Mouse (Mus musculus) liver, embryonic 16.5 days (tissue): ENCODE measurements around the gene Vmn1r179. TPM values are rescaled to one million over a fixed set of nuclear protein-coding genes. Genes with fewer than 3 reads are reported as not detected.
"Not testable (repeated sequence)": the region's sequence is repeated elsewhere in the genome, so short reads cannot be mapped to it uniquely, and the experiment has no call there.

Source experiments
- ATAC-seq: fragments of 200-750 bp; cut with Nextera tagmentation; 2 replicates; pipeline ENCODE4 v1.8.0; 2017; ENCODE audit warnings: low read depth, mild to moderate bottlenecking, moderate number of reproducible peaks, moderate library complexity
- H3K27ac ChIP-seq: fragments of 300-500 bp; sonication (generic); 2 replicates; pipeline ENCODE4 v1.5.1; 2014; ENCODE audit warnings: mild to moderate bottlenecking, low read length
- H3K27me3 ChIP-seq: fragments of 300-500 bp; sonication (generic); 2 replicates; pipeline ENCODE4 v1.6.1; 2014; ENCODE audit warnings: low read depth, low read length, mixed read lengths; ENCODE audit not compliant: control insufficient read depth, insufficient read depth
- H3K36me3 ChIP-seq: fragments of 300-500 bp; sonication (generic); 2 replicates; pipeline ENCODE4 v1.6.1; 2014; ENCODE audit warnings: mild to moderate bottlenecking; ENCODE audit not compliant: control insufficient read depth, insufficient read depth
- H3K4me1 ChIP-seq: fragments of 300-500 bp; sonication (generic); 2 replicates; pipeline ENCODE4 v1.6.1; 2014; ENCODE audit warnings: low read depth, low read length, mixed read lengths; ENCODE audit not compliant: control insufficient read depth
- H3K4me2 ChIP-seq: fragments of 300-500 bp; sonication (generic); 2 replicates; pipeline ENCODE4 v1.6.1; 2014; ENCODE audit warnings: low read depth, low read length, mixed read lengths
- H3K4me3 ChIP-seq: fragments of 300-500 bp; sonication (generic); 2 replicates; pipeline ENCODE4 v1.5.1; 2014; ENCODE audit warnings: low read depth, mild to moderate bottlenecking, low read length
- H3K9ac ChIP-seq: fragments of 300-500 bp; sonication (generic); 2 replicates; pipeline ENCODE4 v1.6.1; 2014; ENCODE audit warnings: low read depth, low read length
- H3K9me3 ChIP-seq: fragments of 300-500 bp; sonication (generic); replicated peaks from 2 replicates; pipeline ENCODE4 v1.6.1; 2016; ENCODE audit warnings: low read length; ENCODE audit not compliant: control insufficient read depth
- WGBS: fragments of 180-500 bp; shearing (Covaris S2); extraction: QIAGEN DNeasy Blood & Tissue Kit; methylation state at CpG from one replicate; pipeline ENCODE4 v1.1.7; 2014; ENCODE audit not compliant: insufficient replicate concordance; 5-methylcytosine and 5-hydroxymethylcytosine counted together
- polyA plus RNA-seq: library from polyadenylated mRNA; unstranded; fragments of >200 nt; fragmentation: Nextera tagmentation; extraction: Ambion mirVana; gene quantifications from 2 replicates; pipeline ENCODE4 v1.2.1, GENCODE M21; 2015

Vmn1r179 gene
- polyA plus RNA-seq = not detected in 2 replicates

DNA sequence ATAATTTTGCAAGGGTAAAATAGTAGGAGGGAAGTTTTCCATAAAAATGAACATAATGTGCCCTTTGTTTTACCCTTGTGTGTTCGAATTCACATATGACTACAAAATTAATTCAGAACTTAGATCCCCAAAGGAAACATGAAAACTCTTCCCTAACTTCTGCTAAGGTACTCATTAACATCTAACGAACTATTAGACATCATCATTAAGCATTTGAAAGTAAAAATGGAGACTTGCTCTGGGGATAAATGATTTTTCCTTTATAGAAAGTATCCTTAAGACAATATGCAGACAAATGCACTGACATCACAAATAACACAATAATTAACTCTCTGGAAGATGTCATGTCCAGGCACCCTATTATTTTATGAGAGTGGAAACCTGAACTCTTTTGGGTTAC lies at the start of gene Vmn1r179:
Vmn1r179 (plus strand) TSS at position 301 of the 400 bp plus-strand sequence.
- no peaks in the 10 kb centered on the region for H3K36me3 ChIP-seq
- no peaks in the 10 kb centered on the region for H3K9me3 ChIP-seq
- H3K27me3 ChIP-seq = no peaks in the 10 kb centered on the region
- WGBS = 21% methylated on average over 2 of the region's 2 CpGs
- no peak within 1 kb of the TSS for H3K4me2 ChIP-seq
- H3K4me3 ChIP-seq = no peak within 1 kb of the TSS
- no peak within 1 kb of the TSS for H3K27ac ChIP-seq
- H3K9ac ChIP-seq = no peak within 1 kb of the TSS
- ATAC-seq = no peak
- no peaks in the 10 kb centered on the region for H3K4me1 ChIP-seq

DNA sequence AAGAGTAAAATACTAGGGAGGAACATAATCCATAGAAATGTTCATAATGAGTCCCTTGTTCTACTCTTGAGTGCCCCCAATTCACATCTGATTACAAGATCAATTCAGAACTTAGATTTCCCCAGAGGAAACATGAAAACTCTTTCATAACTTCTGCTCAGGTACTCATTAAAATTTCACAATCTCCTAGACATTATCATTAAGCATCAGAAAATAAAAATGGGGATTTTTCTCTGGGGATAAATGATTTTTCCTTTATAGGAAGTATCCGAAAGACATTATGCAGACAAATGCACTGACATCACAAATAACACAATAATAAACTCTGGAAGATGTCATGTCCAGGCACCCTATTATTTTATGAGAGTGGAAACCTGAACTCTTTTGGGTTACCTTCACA lies 35.1 kb upstream of the Vmn1r179 start, which contains the start of gene Vmn1r178:
Vmn1r178 (plus strand) TSS at position 301 of the 400 bp plus-strand sequence.
- Histone ChIP-seq H3K4me1 (no peaks in the 10 kb centered on the region), H3K36me3 (no peaks in the 10 kb centered on the region), H3K27ac (no peak within 1 kb of the TSS), H3K4me2 (no peak within 1 kb of the TSS), H3K9me3 (no peaks in the 10 kb centered on the region), H3K4me3 (no peak within 1 kb of the TSS), H3K9ac (no peak within 1 kb of the TSS), H3K27me3 (no peaks in the 10 kb centered on the region)
- ATAC-seq = no peak
- WGBS = 61% methylated on average over 1 of the region's 1 CpGs

DNA sequence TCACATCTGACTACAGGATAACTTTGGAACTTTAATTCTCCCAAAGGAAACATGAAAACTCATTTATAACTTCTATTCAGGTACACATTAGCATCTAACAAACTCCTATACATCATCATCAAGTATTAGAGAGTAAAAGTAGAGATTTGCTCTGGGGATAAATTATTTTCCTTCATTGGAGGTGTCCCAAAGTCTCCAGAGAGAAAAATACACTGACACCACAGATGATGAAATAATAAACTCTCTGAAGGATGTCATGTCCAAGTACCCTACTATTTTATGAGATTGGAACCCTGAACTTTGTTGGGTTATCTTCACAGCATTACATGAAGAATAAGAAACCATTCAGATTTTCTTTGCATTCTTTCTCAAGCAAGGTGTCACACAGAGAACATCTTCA lies 23.6 kb downstream of the Vmn1r179 start, which contains the start of gene Vmn1r180:
Vmn1r180 (plus strand) TSS at position 301 of the 400 bp plus-strand sequence.
- no peaks in the 10 kb centered on the region for H3K36me3 ChIP-seq
- no peak within 1 kb of the TSS for H3K27ac ChIP-seq
- H3K27me3 ChIP-seq = no peaks in the 10 kb centered on the region
- H3K9me3 ChIP-seq = no peaks in the 10 kb centered on the region
- H3K4me3 ChIP-seq = no peak within 1 kb of the TSS
- no peak within 1 kb of the TSS for H3K9ac ChIP-seq
- no peak for ATAC-seq
- H3K4me2 ChIP-seq = no peak within 1 kb of the TSS
- H3K4me1 ChIP-seq = no peaks in the 10 kb centered on the region

DNA sequence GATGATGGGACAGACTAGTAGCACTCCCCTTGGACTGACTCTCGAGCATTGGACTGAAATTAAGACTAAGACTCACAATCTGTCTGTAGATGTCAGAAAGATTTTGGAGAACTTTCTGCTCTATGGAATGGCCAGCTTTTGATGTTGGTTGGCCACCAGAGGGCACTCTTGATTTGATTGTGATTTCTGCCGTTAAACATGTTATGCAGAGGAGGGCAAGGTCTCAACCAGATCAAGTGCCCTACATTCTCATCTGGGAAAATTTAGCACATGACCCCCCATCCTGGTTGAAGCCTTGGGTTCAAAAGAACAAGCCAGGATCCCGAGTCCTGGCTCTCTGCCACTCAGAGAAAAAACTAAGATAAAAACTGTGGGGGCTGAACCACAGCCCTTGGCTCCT lies 41.3 kb downstream of the Vmn1r179 start:
- not testable (repeated sequence) for H3K4me2 ChIP-seq, H3K4me3 ChIP-seq, ATAC-seq, H3K27ac ChIP-seq, H3K27me3 ChIP-seq, H3K9ac ChIP-seq, H3K36me3 ChIP-seq, H3K9me3 ChIP-seq, H3K4me1 ChIP-seq
- 34% methylated on average over 3 of the region's 3 CpGs for WGBS

DNA sequence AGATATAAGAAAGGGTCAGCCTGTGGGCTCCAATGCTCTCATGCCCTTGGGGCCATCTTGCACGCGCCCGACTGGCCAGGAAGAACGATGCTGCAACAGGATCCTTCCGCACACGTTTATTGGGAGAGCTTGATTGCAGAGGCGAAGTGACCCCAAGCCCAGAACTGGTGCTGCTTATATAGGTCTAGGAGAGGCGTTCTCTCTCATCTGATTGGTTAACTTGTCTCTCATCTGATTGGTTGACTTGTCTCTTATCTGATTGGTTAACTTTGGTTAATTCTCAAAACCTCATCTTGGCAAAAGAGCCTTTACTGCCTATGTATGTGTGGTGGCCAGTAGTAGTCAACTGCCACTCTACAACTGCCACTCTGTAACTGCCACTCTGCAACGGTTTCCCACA lies 47.5 kb downstream of the Vmn1r179 start, which contains the start of gene Vmn1r181:
Vmn1r181 (plus strand) TSS at position 301 of the 400 bp plus-strand sequence.
- H3K9ac ChIP-seq, H3K9me3 ChIP-seq, H3K27me3 ChIP-seq, H3K4me2 ChIP-seq, H3K4me1 ChIP-seq, ATAC-seq, H3K27ac ChIP-seq, H3K4me3 ChIP-seq, H3K36me3 ChIP-seq: not testable (repeated sequence)
- 65% methylated on average over 9 of the region's 9 CpGs for WGBS

Other genes starting within 250 kb of the Vmn1r179 start
- not detected in 2 replicates for gene Vmn1r173, start 226.3 kb upstream of the Vmn1r179 start, polyA plus RNA-seq
- not detected in 2 replicates for gene Vmn1r174, start 174.7 kb upstream of the Vmn1r179 start, polyA plus RNA-seq
- gene Vmn1r175, start 116.3 kb upstream of the Vmn1r179 start, polyA plus RNA-seq = not detected in 2 replicates
- not detected in 2 replicates for gene Vmn1r176, start 89.6 kb upstream of the Vmn1r179 start, polyA plus RNA-seq
- not detected in 2 replicates for gene Vmn1r177, start 60.5 kb upstream of the Vmn1r179 start, polyA plus RNA-seq
- gene Vmn1r178, start 35.0 kb upstream of the Vmn1r179 start, polyA plus RNA-seq = not detected in 2 replicates
- not detected in 2 replicates for gene Vmn1r180, start 23.7 kb downstream of the Vmn1r179 start, polyA plus RNA-seq
- not detected in 2 replicates for gene Vmn1r181, start 47.6 kb downstream of the Vmn1r179 start, polyA plus RNA-seq
- gene V1rd19, start 74.7 kb downstream of the Vmn1r179 start, polyA plus RNA-seq = not detected in 2 replicates
- not detected in 2 replicates for gene Vmn1r183, start 126.3 kb downstream of the Vmn1r179 start, polyA plus RNA-seq
- gene Zfp180, start 154.9 kb downstream of the Vmn1r179 start, polyA plus RNA-seq = 8.6 and 9.2 TPM in 2 replicates
- gene Zfp112, start 185.3 kb downstream of the Vmn1r179 start, polyA plus RNA-seq = 0.57 and 0.58 TPM in 2 replicates
- 3.0 and 3.3 TPM in 2 replicates for gene Zfp235, start 207.2 kb downstream of the Vmn1r179 start, polyA plus RNA-seq
- gene Zfp114, start 248.1 kb downstream of the Vmn1r179 start, polyA plus RNA-seq = 0.44 TPM in 2 replicates